Mouse (Mus musculus) skeletal muscle tissue, adult 2 months (tissue): ENCODE data around the gene Zfp36.

ENCODE experiments used
- DNase-seq: peaks from one replicate; pipeline ENCODE4 v3.0.0-alpha.2; 2012; ENCODE audit warnings: low read depth, low spot score

The Zfp36 gene

DNA sequence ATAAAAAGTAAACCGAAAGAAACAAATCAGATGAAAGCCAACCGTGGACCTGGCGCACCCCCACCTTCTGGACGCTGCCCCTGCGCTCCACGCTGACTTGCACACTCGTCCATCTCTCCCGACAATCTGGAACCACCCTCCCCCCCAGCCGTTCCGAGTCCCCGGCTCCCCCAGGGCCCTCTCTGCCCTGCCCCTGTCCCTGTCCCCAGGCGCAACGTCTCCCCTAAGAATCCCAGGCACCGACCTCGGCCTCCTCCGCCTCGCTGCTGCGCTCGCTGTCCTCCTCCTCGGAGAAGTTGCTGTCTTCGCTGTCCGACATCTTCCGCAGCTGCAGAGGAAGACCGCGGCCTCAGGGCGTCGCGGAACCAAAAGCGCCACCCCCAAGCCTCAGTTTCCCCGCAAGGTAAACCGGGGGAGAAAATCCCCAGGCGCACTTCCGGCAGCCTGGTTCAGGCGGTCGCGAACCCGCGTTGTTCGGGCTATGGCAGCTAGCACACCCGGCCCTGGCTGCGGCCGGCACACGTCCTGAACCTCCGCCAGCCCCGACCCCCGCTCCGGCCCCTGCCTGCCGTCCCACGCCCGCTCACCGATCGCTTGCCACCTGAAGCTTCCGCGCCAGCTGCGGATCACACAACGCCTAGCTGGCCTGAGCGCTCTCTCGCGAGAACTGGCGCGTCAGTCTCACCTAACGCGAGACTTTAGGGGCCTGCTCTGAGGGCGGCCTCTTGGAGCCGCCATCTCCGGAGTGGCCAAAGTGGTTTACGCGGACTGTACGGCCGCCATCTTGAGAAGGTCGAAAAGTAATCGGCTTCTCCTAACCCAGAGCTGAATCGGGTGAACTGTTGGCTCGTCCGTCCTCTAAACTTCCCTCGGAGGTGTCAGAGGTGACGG lies 41.7 kb downstream of the Zfp36 start, which contains the start of gene Supt5:
Gene Supt5 (minus strand): TSS at position 639 of the 891 bp plus-strand sequence.
- peak; percentile 99 for DNase-seq

- no peak for DNase-seq
These were observed 44.6 kb downstream of the Zfp36 start for GRCm38 (mm10) chr7:28335471-28335870.

DNA sequence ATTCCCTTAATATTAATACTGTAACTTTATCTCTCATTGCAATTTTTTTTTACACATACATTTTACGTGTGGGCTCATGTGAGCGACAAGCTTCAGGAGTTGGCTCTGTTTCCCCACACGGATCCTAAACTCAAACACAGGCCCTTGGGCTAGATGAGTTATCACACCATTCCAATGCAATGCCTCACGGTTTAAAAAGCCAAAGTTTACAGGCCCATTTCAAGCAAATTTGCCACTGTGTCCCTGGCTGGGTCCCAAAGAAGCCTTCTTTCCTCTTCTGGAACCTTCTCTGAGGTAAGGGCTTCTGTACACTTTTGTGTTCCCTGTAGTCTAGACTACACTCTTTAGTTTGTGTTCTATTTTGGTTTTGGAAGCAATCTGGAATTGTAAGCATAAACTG lies 45.5 kb downstream of the Zfp36 start:
- DNase-seq = no peak

DNA sequence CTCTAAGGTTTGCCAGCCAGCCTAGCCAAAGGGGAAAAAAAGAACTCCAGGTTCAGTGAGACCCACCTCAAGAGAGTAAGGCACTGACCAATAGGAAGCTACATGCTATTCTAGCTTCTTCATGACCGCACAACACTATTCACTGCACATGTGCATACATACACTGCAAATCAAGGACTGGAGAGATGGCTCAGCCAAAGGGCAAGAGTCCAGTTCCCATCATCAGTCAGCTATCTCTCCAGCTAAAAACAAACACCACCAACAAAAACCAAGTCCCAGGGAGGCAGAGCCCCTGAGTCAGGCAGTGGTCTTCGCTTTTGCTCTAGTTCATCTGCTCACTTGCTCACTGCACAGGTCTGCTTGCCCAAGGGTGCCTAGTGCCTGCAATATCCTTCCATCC lies 51.8 kb downstream of the Zfp36 start:
- DNase-seq = no peak
